Mouse (Mus musculus): ENCODE measurements at regions not wholly inside any gene's neighbourhood (a gene's known extent, or its start where the extent isn't known, plus 50 kb on each side); places are given as distances from the start of the nearest gene placed in this dataset.
A peak's percentile ranks its signal among the peaks of the same experiment; 100 is the strongest.
"Not testable (repeated sequence)": the region's sequence is repeated elsewhere in the genome, so short reads cannot be mapped to it uniquely, and the experiment has no call there.

DNA sequence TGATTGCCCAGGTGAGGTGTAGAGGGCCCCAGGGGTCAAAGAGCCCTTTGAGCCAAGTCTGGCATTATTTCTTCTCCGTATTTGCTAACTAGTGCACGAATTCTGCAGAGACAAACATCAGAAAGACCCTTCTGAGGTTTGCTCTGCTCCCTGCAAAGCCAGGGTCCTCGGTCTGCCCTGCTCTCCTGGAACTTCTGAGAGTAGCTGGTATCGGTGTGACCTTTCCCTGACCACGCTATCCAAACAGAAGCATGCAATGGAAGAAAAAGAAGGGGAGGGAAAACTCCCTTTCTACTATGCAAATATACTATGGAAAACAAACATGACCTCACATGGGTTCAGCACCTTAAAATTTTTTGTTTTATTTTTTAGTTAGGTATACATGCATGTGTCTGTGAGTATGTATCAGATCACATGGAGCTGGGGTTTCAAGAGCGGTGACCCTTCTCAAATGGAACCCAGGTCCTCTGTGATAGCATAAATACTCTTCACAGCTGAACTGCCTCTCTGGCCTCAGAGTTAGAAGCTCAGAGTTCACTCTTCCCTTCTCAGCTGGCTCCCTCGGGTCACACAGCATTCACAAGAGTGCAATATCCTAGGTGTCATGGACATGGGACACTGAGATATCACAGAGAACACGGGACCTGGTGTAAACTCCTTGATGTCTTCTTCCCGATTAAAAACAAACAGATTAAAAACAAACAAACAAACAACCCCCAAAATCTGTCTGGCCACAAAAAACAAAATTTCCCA, 144.7 kb downstream of the Bcl2l11 start:
- DNase-seq: no peak

DNA sequence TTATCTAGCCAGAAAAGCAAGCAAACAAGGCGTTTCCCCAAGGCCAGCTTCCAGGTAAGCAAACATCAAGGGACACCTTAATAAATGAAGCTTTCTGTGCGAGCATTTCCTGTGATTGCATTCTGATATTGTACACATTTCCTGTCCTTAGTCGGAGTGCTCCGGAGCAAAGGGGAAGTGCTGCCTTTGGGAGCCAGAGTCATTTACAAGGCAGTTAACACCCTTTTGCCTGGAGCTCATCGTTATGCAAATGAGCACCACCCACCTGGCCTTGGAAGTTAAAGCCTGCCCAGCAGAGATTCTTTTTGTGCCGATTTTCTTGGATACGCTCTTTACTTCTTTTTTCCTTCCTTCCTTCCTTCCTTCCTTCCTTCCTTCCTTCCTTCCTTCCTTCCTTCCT, 147.0 kb downstream of the Bcl2l11 start:
- no peak for DNase-seq

GRCm38 (mm10) chr2:128273292-128273691, 147.5 kb downstream of the Bcl2l11 start:
- no peak for DNase-seq

GRCm38 (mm10) chr2:128276337-128276736, 150.5 kb downstream of the Bcl2l11 start:
- no peak for DNase-seq

- no peak for DNase-seq
Measured at GRCm38 (mm10) chr2:128277387-128278123, 151.7 kb downstream of the Bcl2l11 start.

DNA sequence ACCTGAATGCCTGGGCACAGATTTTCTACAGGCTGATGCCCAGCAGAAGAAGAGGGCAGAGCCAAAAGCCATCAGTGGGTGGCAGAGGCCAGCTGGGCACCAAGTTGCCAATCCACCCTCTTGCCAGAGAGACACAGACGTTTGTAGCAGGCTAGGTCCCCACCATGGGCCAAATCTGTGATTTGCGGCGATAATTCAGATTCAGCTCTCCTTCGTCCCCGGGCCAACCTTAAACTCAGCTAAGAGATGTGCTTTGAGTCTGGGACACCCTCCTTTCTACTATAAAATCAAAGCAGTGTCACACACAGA, 152.2 kb downstream of the Bcl2l11 start:
- no peak for DNase-seq

DNA sequence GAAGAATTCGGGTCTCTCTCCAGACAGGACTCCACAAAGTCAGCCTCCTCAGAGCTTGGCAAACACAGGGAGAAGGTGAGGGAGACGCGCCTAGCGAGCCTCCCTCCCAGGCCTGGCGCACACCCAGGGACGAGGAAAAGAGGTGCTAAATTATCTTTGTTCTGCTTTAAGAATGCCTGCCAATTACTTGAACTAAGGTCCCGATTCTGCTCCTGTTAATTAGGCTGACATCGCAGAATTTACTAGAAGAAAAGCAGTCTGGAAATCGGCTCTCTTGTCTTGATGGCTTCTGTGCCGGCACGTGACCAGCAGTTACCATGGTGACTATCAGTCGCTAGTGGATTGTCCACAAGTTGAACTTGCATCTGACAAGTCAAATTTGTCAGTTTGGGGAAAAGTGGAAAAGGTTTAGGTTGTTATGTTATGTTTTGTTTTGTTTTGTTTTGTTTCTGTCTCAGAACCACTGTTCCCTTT, 152.8 kb downstream of the Bcl2l11 start:
- DNase-seq: peak; percentile 94

GRCm38 (mm10) chr2:128279127-128279710, 153.4 kb downstream of the Bcl2l11 start:
- DNase-seq: no peak

GRCm38 (mm10) chr2:128282591-128282990, 156.8 kb downstream of the Bcl2l11 start:
- no peak for DNase-seq

GRCm38 (mm10) chr2:128284822-128285421, 159.1 kb downstream of the Bcl2l11 start:
- peak; percentile 99 for DNase-seq

DNA sequence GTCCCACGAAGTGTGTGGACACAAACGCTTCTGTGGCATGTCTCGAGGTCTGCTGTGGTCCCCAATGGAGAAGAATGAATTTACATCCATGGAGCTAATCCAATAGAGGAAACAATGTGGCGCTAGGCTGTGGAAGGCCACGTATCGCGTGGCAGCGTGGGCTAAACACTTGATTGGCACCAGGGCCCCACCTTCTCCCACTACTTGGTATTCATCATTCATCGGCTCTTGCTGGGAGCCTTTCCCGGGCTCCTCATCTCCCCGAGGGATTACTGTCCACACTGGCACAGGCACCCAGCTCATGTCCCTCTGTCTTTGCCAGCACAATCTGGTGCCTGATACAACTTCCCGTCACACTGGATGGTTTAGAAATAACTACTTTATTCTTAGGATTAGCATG, 159.6 kb downstream of the Bcl2l11 start:
- peak; percentile 93 for DNase-seq

DNA sequence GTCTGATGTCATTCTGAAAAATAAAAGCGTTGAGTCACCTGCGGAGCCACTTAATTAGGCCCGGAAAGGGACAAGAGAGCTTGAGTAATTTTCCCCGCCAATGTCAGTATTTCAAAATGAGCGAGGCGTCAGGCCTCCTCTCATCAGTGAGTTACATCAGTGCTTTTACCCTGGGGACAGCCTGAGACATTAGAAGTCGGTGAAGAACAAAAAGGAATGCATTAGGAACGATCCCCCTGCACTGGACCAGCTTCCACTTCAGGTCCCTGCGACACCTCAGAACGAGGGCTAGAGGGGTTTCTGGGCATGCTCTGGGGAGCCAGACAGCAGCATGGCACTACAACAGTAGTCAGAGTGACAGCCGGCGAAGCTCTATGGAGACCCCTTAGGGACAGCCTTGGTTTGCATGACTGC, 162.3 kb downstream of the Bcl2l11 start:
- DNase-seq: no peak

DNA sequence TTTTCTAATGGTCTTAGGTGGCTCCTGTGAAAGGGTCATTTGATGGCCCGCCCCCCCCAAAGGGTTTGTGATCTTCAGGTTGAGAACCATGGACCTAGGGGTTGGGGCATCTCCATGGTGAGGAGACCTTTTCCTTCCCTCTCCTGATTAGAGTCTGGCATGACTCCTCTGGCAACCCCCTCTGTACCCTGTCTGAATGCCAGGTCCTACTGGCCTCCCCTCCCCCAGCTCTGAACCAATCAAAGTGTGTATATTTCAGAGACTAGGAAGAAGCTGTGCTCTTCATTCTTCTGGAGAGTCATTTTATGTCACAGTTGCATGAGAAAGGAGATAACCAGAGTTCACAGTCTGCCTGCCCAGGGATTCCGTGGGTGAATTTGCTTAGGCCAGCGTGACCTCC, 164.8 kb downstream of the Bcl2l11 start:
- no peak for DNase-seq

GRCm38 (mm10) chr2:128294610-128295009, 168.8 kb downstream of the Bcl2l11 start:
- no peak for DNase-seq

DNA sequence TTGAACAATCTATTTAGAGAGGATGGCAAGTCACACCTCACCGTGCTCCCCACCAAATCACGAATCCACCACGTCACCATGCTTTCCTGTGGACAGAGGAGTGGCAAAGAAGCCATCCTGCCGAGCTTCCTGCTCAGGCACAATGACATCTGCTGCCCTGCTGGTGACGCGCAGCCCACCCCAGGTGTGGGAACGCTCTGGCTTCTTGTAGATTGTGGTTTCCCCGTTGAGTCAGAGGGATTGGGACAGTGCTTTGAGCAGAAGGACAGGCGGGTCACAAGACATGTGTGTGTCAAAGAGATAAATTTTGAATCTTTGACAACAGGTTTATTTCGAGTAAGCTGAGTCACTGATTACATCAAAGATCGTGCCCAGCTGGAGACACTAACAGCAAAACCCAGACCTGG, 169.2 kb downstream of the Bcl2l11 start:
- no peak for DNase-seq

DNA sequence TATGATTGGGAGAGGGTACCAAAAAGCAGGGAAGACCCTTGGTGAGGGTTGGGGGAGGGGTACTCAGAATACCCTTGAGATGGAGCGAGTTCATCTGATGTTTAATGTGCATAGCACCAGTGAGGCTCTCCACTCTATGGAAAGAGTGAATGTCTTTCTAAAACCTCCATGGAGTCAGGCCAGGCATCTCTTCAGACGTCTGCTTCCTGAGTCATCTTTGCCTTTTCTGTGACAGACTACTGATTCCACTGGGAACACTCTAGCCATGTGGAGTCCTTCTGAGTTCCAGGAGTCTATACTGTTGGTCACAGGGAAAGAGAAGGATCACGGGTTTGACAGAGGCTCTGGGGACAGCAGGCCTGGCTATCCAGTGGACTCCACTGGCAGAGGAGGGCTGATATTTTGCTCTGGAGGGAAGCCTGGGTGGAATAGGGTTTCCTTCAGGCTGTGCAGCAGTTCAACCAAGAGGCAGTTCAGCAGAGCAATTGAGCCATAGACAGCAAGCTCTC, 169.9 kb downstream of the Bcl2l11 start:
- peak; percentile 90 for DNase-seq

DNA sequence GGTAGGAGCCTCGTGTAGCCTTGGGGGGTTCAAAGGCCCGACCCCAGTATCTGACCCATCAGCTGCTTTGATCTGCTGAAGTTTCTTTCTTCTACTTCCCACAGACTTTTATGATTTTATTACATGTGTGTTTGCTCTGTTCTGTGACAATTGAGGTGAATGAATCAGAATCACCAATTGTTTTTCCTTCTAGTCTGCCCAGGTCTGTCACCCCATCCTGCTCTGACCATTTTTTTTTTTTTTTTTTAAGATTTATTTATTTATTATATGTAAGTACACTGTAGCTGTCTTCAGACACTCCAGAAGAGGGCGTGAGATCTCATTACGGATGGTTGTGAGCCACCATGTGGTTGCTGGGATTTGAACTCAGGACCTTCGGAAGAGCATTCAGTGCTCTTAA, 170.6 kb downstream of the Bcl2l11 start:
- DNase-seq: not testable (repeated sequence)

GRCm38 (mm10) chr2:128296897-128297296, 171.1 kb downstream of the Bcl2l11 start:
- DNase-seq: peak; percentile 95

- DNase-seq: no peak
Measured at GRCm38 (mm10) chr2:128297821-128298220, 172.0 kb downstream of the Bcl2l11 start.

- peak; percentile 96 for DNase-seq
Measured at GRCm38 (mm10) chr2:128298996-128299395, 173.2 kb downstream of the Bcl2l11 start.

DNA sequence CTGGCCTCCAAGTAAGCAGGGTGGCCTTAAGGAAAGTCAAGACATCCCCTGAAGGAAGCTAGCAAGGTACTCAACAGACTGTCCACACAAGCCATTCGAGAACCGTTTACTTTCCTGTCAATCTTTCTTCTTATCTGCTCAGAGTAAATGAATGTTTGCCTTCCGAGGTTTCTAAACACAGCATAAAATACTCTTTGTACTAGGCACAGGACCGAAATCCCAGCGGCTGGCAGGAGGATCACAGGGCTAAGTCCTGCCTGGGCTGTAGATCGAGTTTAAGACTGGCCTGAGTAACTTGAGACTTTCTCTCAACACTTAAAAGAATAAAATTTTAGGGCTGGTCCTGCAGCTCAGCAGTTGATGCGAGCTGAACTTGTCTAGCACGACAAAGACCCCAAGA, 175.9 kb downstream of the Bcl2l11 start:
- no peak for DNase-seq

DNA sequence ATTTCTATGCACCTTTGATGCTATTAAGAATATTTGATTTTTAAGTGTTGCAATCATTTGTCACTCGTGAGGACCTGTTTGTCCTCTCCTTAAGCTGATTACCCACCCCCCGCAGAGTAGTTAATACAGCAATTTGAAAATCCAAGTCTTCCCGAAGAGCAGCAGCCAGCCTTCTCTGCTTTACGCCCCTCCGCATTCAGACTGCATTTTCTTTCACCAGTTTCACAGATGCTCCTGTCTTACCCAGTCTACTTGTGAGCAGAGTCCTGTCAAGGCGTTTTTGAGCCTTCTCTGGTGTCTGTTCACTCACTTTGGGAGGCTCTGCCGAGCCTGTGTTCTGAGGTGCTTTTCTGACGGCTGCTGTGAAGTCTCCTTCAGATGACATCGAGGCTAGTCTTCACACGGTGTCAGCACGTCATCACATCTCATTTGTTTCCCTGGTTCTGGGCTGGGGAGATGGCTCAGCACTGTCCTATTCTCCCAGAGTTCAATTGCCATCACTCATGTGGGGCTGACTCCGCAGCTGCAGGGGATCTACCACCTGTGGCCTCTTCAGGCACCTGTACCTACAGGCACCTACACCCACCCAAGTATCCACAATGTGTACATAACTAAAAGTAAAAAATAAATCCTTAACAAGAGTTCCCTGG, 178.3 kb downstream of the Bcl2l11 start:
- DNase-seq: no peak

- no peak for DNase-seq
Measured at GRCm38 (mm10) chr2:128306693-128307092, 180.9 kb downstream of the Bcl2l11 start.
